Mouse (Mus musculus) embryonic fibroblast, embryonic 13.5 days (primary cell): ENCODE results near the gene Unc5c. TPM values are rescaled to one million over a fixed set of nuclear protein-coding genes. Genes with fewer than 3 reads are reported as not detected.
A peak's percentile ranks its signal among the peaks of the same experiment; 100 is the strongest.

ENCODE experiments used
- H3K27ac ChIP-seq: 2 replicates; pipeline ENCODE4 v1.5.1; 2012; ENCODE audit warnings: low read length, control low read depth, inconsistent platforms; ENCODE audit not compliant: insufficient read depth
- H3K4me1 ChIP-seq: 2 replicates; pipeline ENCODE4 v1.6.1; 2011; ENCODE audit warnings: low read length; ENCODE audit not compliant: control insufficient read depth, insufficient read depth
- H3K4me3 ChIP-seq: 2 replicates; pipeline ENCODE4 v1.5.1; 2011; ENCODE audit warnings: mild to moderate bottlenecking, control low read depth, low read length; ENCODE audit not compliant: insufficient read depth
- CTCF ChIP-seq: IDR thresholded peaks from 2 replicates; pipeline ENCODE4 v1.5.1; 2011; ENCODE audit warnings: mild to moderate bottlenecking, control low read depth, low read length, moderate library complexity, borderline replicate concordance; ENCODE audit not compliant: insufficient read depth
- POLR2A ChIP-seq: IDR thresholded peaks from 2 replicates; pipeline ENCODE4 v1.6.1; 2011; ENCODE audit warnings: low read depth, mild to moderate bottlenecking, control low read depth, low read length, moderate library complexity
- polyA plus RNA-seq: library from polyadenylated mRNA; stranded (reverse); fragments of >200 nt; gene quantifications from 2 replicates; pipeline ENCODE4 v1.2.4, GENCODE M21; 2011; ENCODE audit warnings: low read depth; ENCODE audit not compliant: missing spikeins, insufficient read length

The Unc5c gene
- polyA plus RNA-seq: 18.2 and 23.8 TPM in 2 replicates

- H3K4me3 ChIP-seq: peak within 1 kb of the TSS; percentile 72
Measured at GRCm38 (mm10) chr3:141465104-141465705, at the start of gene Unc5c. Gene Unc5c (plus strand): TSS chr3:141465216.

GRCm38 (mm10) chr3:141457475-141457874, 7.5 kb upstream of the Unc5c start:
- Histone ChIP-seq H3K27ac (no peak overlapping the region), H3K4me3 (no peak overlapping the region), H3K4me1 (no peaks in the 10 kb centered on the region)
- TF ChIP-seq CTCF: peak; percentile 29; the same call in 1 of the 2 replicates
- no peak for TF ChIP-seq POLR2A

More at GRCm38 (mm10) chr3:141465104-141465705, at the start of gene Unc5c:
- TF ChIP-seq POLR2A: peak; percentile 76
- no peak for TF ChIP-seq CTCF
- H3K4me1 ChIP-seq: no peaks in the 10 kb centered on the region
- peak within 1 kb of the TSS; percentile 14; the same call in 1 of the 2 replicates for H3K27ac ChIP-seq

GRCm38 (mm10) chr3:141462482-141462881, 2.5 kb upstream of the Unc5c start:
- TF ChIP-seq CTCF: no peak
- no peak for TF ChIP-seq POLR2A
- no peaks in the 10 kb centered on the region for H3K4me1 ChIP-seq
- no peak overlapping the region for H3K4me3 ChIP-seq
- H3K27ac ChIP-seq: no peak overlapping the region

- Histone ChIP-seq H3K4me1 (no peaks in the 10 kb centered on the region), H3K4me3 (peak overlapping the region; percentile 72), H3K27ac (0 out of 2 replicates have a peak overlapping the region, but pooled peaks have one; percentile 14)
- TF ChIP-seq CTCF (no peak), POLR2A (no peak)
Measured at GRCm38 (mm10) chr3:141464691-141465103, 319 bp upstream of the Unc5c start.

- TF ChIP-seq CTCF: no peak
- TF ChIP-seq POLR2A: no peak
- Histone ChIP-seq H3K4me3 (peak overlapping the region; percentile 72), H3K27ac (no peak overlapping the region), H3K4me1 (no peaks in the 10 kb centered on the region)
Measured at GRCm38 (mm10) chr3:141466061-141466460, 1.0 kb downstream of the Unc5c start.

- no peak for TF ChIP-seq POLR2A
- TF ChIP-seq CTCF: no peak
- H3K4me1 ChIP-seq: no peaks in the 10 kb centered on the region
- peak overlapping the region; percentile 72 for H3K4me3 ChIP-seq
- H3K27ac ChIP-seq: no peak overlapping the region
Measured at GRCm38 (mm10) chr3:141466727-141467335, 1.8 kb downstream of the Unc5c start.

- Histone ChIP-seq H3K27ac (no peak overlapping the region), H3K4me1 (no peaks in the 10 kb centered on the region), H3K4me3 (no peak overlapping the region)
- no peak for TF ChIP-seq POLR2A
- no peak for TF ChIP-seq CTCF
Measured at GRCm38 (mm10) chr3:141469338-141469737, 4.3 kb downstream of the Unc5c start.

- TF ChIP-seq CTCF (no peak), POLR2A (no peak)
- H3K4me1 ChIP-seq: peaks cover 3% of the 10 kb centered on the region; the same call in 1 of the 2 replicates
- H3K4me3 ChIP-seq: no peak overlapping the region
- H3K27ac ChIP-seq: no peak overlapping the region
Measured at GRCm38 (mm10) chr3:141473205-141473604, 8.2 kb downstream of the Unc5c start.

- Histone ChIP-seq H3K4me1 (peaks cover 3% of the 10 kb centered on the region; the same call in 1 of the 2 replicates), H3K4me3 (no peak overlapping the region), H3K27ac (peak overlapping the region; percentile 26; the same call in 1 of the 2 replicates)
- TF ChIP-seq POLR2A (no peak), CTCF (no peak)
Measured at GRCm38 (mm10) chr3:141475389-141475788, 10.4 kb downstream of the Unc5c start.

GRCm38 (mm10) chr3:141475919-141476318, 10.9 kb downstream of the Unc5c start:
- TF ChIP-seq POLR2A: no peak
- TF ChIP-seq CTCF: no peak
- Histone ChIP-seq H3K27ac (peak overlapping the region; percentile 26; the same call in 1 of the 2 replicates), H3K4me1 (peaks cover 3% of the 10 kb centered on the region; the same call in 1 of the 2 replicates)

GRCm38 (mm10) chr3:141476670-141477069, 11.7 kb downstream of the Unc5c start:
- Histone ChIP-seq H3K27ac (no peak overlapping the region), H3K4me1 (peaks cover 3% of the 10 kb centered on the region; the same call in 1 of the 2 replicates), H3K4me3 (no peak overlapping the region)
- TF ChIP-seq POLR2A: no peak
- TF ChIP-seq CTCF: no peak

More at GRCm38 (mm10) chr3:141475919-141476318, 10.9 kb downstream of the Unc5c start:
- H3K4me3 ChIP-seq: no peak overlapping the region
